Mouse (Mus musculus): ENCODE data around the gene Fcho1. TPM values are rescaled to one million over a fixed set of nuclear protein-coding genes. Genes with fewer than 3 reads are reported as not detected.

Gene Fcho1
- polyA plus RNA-seq, 1 experiment from 2014 or later: 1.2 TPM

Other genes with a start within 250 kb of the Fcho1 start
- gene Ano8, start 239.8 kb downstream of the Fcho1 start, polyA plus RNA-seq (2014; fragmentation: Nextera tagmentation; extraction: Ambion mirVana): 0.90 and 1.4 TPM in 2 replicates
- gene Gtpbp3, start 237.6 kb downstream of the Fcho1 start, polyA plus RNA-seq (2014; fragmentation: Nextera tagmentation; extraction: Ambion mirVana): 4.8 and 5.3 TPM in 2 replicates
- gene Plvap, start 214.0 kb downstream of the Fcho1 start, polyA plus RNA-seq (2014; fragmentation: Nextera tagmentation; extraction: Ambion mirVana): 148 and 170 TPM in 2 replicates
- 0.55 and 1.3 TPM in 2 replicates for gene Ccdc194, start 200.0 kb downstream of the Fcho1 start, polyA plus RNA-seq (2014; fragmentation: Nextera tagmentation; extraction: Ambion mirVana)
- 4.2 and 17.4 TPM in 2 replicates for gene Bst2, start 188.3 kb downstream of the Fcho1 start, polyA plus RNA-seq (2014; fragmentation: Nextera tagmentation; extraction: Ambion mirVana)
- 59.7 and 63.3 TPM in 2 replicates for gene Mvb12a, start 182.8 kb downstream of the Fcho1 start, polyA plus RNA-seq (2014; fragmentation: Nextera tagmentation; extraction: Ambion mirVana)
- gene Tmem221, start 166.8 kb downstream of the Fcho1 start, polyA plus RNA-seq (2014; fragmentation: Nextera tagmentation; extraction: Ambion mirVana): 0.21 and 0.35 TPM in 2 replicates
- gene Nxnl1, start 159.1 kb downstream of the Fcho1 start, polyA plus RNA-seq (2014; fragmentation: Nextera tagmentation; extraction: Ambion mirVana): not detected in 2 replicates
- gene Slc27a1, start 156.8 kb downstream of the Fcho1 start, polyA plus RNA-seq (2014; fragmentation: Nextera tagmentation; extraction: Ambion mirVana): 9.2 and 10.8 TPM in 2 replicates
- 184 and 194 TPM in 2 replicates for gene Pgls, start 133.5 kb downstream of the Fcho1 start, polyA plus RNA-seq (2014; fragmentation: Nextera tagmentation; extraction: Ambion mirVana)
- gene Fam129c, start 128.1 kb downstream of the Fcho1 start, polyA plus RNA-seq (2014; fragmentation: Nextera tagmentation; extraction: Ambion mirVana): 1.9 and 2.0 TPM in 2 replicates
- gene Colgalt1, start 114.7 kb downstream of the Fcho1 start, polyA plus RNA-seq (2014; fragmentation: Nextera tagmentation; extraction: Ambion mirVana): 47.8 and 55.6 TPM in 2 replicates
- 0.63 and 0.65 TPM in 2 replicates for gene Unc13a, start 54.0 kb downstream of the Fcho1 start, polyA plus RNA-seq (2014; fragmentation: Nextera tagmentation; extraction: Ambion mirVana)
- 4.9 and 5.3 TPM in 2 replicates for gene Jak3, start 49.4 kb downstream of the Fcho1 start, polyA plus RNA-seq (2014; fragmentation: Nextera tagmentation; extraction: Ambion mirVana)
- gene Insl3, start 36.5 kb downstream of the Fcho1 start, polyA plus RNA-seq (2014; fragmentation: Nextera tagmentation; extraction: Ambion mirVana): 0.61 and 0.89 TPM in 2 replicates
- gene B3gnt3, start 23.9 kb downstream of the Fcho1 start, polyA plus RNA-seq (2014; fragmentation: Nextera tagmentation; extraction: Ambion mirVana): 1.4 and 1.8 TPM in 2 replicates
- gene Zfp709, start 156.3 kb upstream of the Fcho1 start, polyA plus RNA-seq (2014; fragmentation: Nextera tagmentation; extraction: Ambion mirVana): 5.6 and 5.9 TPM in 2 replicates
- 2.4 and 3.1 TPM in 2 replicates for gene Zfp882, start 182.9 kb upstream of the Fcho1 start, polyA plus RNA-seq (2014; fragmentation: Nextera tagmentation; extraction: Ambion mirVana)
- gene Zfp617, start 182.9 kb upstream of the Fcho1 start, polyA plus RNA-seq (2014; fragmentation: Nextera tagmentation; extraction: Ambion mirVana): 34.4 and 36.4 TPM in 2 replicates
- gene Zfp961, start 225.3 kb upstream of the Fcho1 start, polyA plus RNA-seq (2014; fragmentation: Nextera tagmentation; extraction: Ambion mirVana): 15.2 and 15.7 TPM in 2 replicates